Mouse (Mus musculus): ENCODE measurements around the gene Dysf.

- TF ChIP-seq EP300 (optimal IDR thresholded peaks at IDR 0.05) (no peak), CTCF (IDR thresholded peaks at IDR 0.05; ENCODE audit: low read depth) (no peak)
Observed at GRCm38 (mm10) chr6:84246979-84247378, 238.6 kb downstream of the Dysf start.

Measured in stomach, postnatal 0 days (tissue).